Mouse (Mus musculus) T-helper 1 cell (primary cell): ENCODE results near the gene Srp68.
"Not testable (repeated sequence)": the region's sequence is repeated elsewhere in the genome, so short reads cannot be mapped to it uniquely, and the experiment has no call there.

Experiments used
- in situ Hi-C: fragments of 300-600 bp; cut with MboI, MseI; formaldehyde crosslinking; loops from one replicate; pipeline ENCODE4 v1.15.1; 2025; ENCODE audit warnings: high pct_unique_total_duplicates

Srp68 gene

GRCm38 (mm10) chr11:116283982-116284381 is 10.0 kb upstream of the Srp68 start:
- in situ Hi-C loops: no loop called here

DNA sequence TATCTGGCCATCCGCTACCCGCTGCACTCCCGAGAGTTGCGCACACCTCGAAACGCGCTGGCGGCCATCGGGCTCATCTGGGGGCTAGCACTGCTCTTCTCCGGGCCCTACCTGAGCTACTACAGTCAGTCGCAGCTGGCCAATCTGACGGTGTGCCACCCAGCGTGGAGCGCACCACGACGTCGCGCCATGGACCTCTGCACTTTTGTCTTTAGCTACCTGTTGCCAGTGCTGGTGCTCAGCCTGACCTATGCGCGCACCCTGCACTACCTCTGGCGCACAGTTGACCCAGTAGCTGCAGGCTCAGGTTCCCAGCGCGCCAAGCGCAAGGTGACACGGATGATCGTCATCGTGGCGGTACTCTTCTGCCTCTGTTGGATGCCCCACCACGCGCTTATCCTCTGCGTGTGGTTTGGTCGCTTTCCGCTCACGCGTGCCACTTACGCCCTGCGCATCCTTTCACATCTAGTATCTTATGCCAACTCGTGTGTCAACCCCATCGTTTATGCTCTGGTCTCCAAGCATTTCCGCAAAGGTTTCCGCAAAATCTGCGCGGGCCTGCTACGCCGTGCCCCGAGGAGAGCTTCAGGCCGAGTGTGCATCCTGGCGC is 9.0 kb upstream of the Srp68 start:
- in situ Hi-C loops: no loop called here

- in situ Hi-C loops: no loop called here
These were observed 8.1 kb upstream of the Srp68 start for GRCm38 (mm10) chr11:116282089-116282488.

- in situ Hi-C loops: no loop called here
These were observed 7.7 kb upstream of the Srp68 start for GRCm38 (mm10) chr11:116281671-116282070.

DNA sequence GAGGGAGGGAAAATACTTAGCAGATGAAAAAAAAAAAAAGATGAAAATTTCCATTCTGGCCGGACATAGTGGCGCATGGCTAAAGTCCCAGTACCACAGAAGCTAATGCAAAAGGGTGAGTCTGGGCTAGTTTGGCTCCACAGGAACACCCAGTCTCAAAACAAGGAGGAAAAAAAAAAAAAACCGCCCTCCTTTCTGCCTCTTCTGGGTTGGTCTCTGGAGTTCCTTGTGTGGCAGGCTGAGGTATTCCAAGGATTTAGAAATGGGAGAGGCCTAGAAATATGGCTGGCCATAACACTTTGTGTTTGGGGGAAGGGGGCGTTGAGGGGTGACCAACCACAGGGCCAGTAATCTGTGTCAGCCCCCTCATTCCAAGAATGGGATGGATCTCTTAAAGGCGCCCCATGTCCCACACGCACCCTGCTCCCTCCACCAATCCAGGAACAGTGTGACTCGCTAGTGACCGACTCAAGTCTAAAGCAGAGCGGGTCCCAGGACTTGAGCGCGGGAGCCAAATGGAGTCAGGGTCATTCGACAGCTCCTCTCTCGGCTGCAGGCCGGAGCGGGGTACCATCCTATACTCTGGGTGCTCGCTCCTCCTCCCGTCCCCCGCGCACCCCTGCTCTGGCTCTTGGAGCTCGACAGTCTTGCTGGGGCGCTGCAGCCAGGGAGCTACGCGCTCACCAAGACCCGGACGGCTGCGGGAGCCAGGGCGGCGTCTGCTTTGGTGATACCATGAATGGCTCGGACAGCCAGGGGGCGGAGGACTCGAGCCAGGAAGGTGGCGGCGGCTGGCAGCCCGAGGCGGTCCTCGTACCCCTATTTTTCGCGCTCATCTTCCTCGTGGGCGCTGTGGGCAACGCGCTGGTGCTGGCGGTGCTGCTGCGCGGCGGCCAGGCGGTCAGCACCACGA is 7.0 kb upstream of the Srp68 start, which contains the start of gene Galr2:
TSS of gene Galr2 (plus strand) at position 189 of the 913 bp plus-strand sequence.
- in situ Hi-C loops: no loop called here

GRCm38 (mm10) chr11:116277184-116277583 is 3.2 kb upstream of the Srp68 start:
- in situ Hi-C loops: not testable (repeated sequence)

- in situ Hi-C loops: no loop called here
These were observed 460 bp downstream of the Srp68 start for GRCm38 (mm10) chr11:116273469-116274044.

DNA sequence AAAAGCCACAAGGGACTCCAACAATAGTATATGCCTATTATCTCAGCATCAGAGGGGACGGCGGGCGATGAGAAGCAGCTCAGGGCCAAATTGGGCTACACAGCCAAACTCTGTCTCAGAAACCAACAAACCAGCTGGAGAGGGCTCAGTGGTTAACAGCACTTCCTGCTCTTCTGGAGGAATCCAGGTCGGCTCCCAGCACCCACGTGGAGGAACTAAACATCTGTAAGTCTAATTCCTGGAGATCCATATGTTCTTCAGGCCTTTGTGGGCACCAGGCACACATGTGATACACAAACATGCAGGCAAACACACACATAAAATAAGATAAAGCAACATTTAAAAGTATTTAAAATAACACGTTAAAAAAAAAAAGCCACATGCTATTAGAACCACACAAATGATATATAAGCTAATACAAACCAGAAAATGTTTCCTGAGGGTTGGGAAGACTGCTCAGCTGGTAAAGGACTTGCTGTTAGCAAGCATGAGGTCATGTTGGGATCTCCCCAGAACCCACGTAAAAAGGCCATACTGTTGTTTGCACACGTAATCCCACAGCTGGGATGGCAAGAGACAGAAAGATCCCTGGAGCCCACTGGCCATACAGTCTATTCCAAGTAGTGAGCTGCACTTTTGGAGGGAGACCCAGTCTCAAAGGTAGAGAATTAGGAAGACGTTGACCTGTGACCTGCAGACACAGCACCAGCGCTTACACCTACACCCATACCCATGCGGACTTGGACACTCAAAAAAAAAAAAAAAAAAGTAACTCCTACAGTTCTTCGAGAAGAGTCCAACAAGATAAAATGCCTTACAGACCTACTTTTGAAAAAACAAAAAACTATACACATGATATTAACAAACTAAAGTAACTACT is 1.2 kb downstream of the Srp68 start:
- in situ Hi-C loops: no loop called here

GRCm38 (mm10) chr11:116269560-116269959 is 4.5 kb downstream of the Srp68 start:
- in situ Hi-C loops: no loop called here

DNA sequence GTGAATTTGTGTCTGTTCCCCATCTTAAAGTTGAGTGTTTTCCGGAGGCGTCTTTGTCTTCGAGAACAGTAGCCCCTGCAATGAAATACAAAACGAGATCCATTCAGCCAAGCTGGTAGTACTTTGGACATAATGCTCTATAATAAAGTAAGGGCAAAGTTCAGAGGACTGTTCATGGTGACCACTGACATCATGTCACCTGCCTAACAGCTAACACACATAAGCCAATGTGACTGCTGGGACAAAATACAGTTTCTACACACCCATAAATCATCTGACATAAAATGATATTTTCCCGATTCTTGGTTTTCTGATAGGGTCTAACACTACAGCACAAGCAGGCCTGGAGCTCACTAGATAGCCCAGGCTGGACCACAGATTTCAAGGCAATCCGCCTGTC is 5.7 kb downstream of the Srp68 start:
- in situ Hi-C loops: no loop called here

- in situ Hi-C loops: no loop called here
These were observed 6.4 kb downstream of the Srp68 start for GRCm38 (mm10) chr11:116267637-116268036.

- in situ Hi-C loops: no loop called here
These were observed 8.2 kb downstream of the Srp68 start for GRCm38 (mm10) chr11:116265850-116266249.

DNA sequence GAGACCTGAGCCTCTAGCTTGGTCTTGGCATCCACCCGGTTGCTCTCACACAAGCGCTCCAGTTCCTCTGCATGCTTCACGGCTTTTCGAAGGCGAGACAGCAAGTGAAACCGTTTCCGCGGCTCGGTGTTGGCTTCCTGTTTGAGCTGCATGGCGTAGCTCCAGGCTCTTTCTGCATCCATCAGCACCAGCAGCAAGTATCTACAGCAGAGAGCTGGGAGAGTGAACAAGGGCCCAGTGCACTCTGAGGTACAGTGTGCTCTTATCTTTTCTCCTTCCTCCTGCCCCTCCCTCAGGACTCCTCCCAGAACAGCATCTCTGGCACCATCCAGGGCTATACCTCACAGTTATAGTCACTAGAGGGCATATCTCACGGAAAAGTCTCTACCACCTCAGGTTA is 8.7 kb downstream of the Srp68 start:
- in situ Hi-C loops: no loop called here

- in situ Hi-C loops: no loop called here
These were observed 13.8 kb downstream of the Srp68 start for GRCm38 (mm10) chr11:116260259-116260658.

DNA sequence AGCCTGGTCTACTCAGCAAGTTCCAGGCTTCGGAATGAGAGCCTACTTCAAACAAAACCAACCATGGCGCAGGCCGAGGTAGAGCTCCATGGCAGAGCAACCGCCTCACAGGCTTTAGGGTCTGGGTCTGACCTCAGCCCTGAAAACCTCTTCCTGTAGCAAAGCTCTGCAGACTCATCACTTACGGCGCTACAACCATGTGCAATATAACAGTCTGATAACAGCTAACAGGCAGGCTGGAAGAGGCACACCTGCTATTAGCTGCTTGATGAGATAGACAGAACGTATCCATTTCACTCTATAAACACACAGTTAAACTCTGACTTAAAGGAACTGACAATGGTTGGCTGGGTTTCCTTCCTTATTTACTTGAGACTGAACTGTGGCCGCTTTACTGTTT is 14.6 kb downstream of the Srp68 start:
- in situ Hi-C loops: no loop called here

GRCm38 (mm10) chr11:116255982-116256675 is 17.9 kb downstream of the Srp68 start:
- in situ Hi-C loops: no loop called here

DNA sequence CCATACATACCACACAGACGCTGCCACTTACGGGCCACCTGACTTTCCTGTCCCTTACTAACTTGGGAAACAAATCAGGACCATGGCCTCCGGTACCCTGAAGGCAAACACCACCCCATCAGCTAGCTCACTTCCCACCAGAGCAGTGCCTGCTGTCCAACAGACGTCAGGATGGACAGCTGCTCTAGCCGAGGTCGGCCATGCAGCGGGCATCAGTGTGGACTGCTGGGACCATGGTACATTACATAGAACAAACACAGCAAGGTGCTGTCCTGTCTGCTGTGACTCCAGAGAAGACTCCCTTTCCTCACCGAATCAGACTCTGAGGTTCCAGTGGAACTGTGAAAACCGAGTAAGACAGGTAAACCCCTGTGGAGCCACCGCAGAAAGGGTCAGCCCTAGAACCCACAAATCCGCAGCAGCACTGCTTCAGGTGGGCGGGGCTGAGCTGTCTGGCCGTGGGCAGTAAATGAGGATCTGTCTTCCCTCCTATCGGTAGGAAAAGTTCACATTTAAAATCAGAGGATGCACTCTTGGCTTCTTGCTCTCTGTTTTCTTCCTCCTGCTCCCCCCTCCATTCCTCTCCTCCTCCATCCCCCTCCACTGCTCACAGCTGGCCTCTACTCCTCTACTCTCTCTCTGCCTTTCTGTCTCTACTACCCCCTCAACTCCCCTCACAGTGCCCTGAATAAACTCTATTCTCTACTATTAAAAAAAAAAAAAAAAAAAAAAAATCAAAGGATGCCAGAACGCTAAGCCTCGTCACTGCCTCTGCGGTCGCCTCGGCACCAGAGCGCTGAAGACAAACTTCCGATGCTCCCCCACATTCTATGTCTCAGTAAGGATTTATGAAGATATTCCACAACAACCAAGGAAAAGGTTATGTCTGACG is 18.7 kb downstream of the Srp68 start:
- in situ Hi-C loops: no loop called here

- in situ Hi-C loops: no loop called here
These were observed 19.4 kb downstream of the Srp68 start for GRCm38 (mm10) chr11:116254627-116255026.

GRCm38 (mm10) chr11:116253076-116253600 is 20.9 kb downstream of the Srp68 start:
- in situ Hi-C loops: no loop called here

DNA sequence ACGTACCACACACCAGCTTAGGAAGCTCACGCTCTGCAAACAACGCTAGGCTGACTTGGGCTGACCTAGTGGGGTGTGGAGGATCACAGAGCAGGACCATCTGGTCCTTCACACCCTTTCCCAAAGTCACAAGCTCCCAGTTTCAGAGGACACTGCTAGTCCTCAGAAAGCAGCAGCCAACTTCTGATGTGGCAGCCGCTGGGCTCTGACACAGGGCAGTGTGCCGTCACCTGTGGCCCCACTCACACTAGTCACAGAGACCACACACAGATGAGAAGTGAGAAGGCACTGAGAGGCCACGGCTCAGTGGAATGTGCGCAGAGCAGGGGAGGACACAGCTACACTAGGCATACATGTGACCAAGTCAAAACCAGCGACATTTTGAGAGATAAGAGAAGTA is 23.1 kb downstream of the Srp68 start:
- in situ Hi-C loops: no loop called here
